Mouse (Mus musculus) embryo, embryonic 9.5 days (tissue): Measurements from ENCODE around the gene Ddx20.

Source experiments
- DNase-seq: peaks from one replicate; pipeline ENCODE4 v3.0.0-alpha.2; 2017; ENCODE audit errors: extremely low spot score

Gene Ddx20

GRCm38 (mm10) chr3:105666996-105667523 is 20.3 kb downstream of the Ddx20 start:
- DNase-seq, result no peak

DNA sequence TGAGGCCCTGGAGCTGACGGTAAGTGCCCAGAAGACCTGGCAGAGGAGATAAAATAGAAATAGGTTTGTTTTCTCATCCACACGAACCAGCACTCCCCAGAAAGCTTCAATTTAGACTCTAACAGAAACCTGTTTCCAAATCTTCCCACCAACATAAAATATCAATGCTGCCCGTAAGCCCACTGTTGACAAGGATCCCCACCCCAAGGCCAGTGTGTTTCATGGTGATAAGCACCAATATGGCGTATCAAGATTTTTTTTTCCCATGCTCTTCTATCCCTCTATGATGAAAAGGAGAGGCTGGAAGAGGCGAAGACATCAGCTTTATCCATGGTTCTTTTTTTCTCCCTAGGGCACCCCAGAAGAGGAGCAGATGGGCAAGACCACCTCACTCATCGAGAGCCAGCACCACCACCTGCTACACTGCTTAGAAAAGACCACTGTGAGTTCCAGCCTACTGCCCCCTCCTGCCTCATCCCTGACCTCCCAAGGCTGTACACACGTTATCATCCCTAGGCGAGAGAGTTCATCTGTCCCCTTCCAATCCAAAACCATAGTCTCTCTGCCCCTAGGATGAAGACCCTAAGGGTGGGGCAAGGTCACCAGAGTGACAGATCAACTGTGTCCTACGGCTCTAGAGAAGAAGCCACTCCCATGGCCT is 22.1 kb downstream of the Ddx20 start:
- no peak for DNase-seq

DNA sequence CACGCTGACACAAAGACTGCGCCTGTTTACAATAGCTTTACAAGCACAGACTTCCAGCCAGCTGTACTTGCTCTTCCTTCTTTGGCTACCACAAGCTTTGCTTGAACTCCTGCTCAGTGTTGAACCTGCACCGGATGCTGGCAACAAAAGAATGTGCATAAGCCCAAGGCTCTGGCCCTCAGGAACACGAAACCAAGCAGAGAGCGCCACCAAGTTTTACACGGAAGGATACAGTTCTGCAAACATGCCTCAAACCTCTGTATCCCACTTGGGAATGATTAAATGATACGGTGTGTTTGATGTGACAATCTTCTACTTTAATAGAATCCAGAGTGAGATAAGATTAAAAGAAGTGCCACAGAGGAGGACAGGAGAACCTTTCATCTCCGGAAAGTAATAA is 24.3 kb downstream of the Ddx20 start:
- no peak for DNase-seq

DNA sequence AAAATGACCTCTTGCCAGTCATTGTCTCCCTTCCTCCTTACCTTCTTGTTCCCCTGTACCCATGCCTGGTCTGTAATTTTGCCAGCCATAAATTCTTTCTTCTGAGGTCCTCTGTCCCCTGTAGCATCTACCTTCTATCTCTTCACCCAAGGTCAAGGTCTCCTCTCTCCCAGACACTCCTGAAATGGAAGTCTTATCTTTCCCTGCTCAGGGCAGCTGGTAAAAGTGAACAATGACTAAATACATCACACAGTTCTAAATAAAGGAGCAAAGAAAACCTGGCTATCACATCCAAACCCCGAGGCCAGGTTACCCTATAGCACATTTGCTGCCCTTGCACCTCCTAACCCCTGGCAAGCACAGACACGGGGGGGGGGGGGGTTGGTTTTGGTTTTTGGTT is 26.8 kb downstream of the Ddx20 start:
- DNase-seq, result no peak

- no peak for DNase-seq
Measured at GRCm38 (mm10) chr3:105655031-105655585, 32.3 kb downstream of the Ddx20 start.

GRCm38 (mm10) chr3:105653544-105654380 is 33.6 kb downstream of the Ddx20 start:
- DNase-seq, result no peak

DNA sequence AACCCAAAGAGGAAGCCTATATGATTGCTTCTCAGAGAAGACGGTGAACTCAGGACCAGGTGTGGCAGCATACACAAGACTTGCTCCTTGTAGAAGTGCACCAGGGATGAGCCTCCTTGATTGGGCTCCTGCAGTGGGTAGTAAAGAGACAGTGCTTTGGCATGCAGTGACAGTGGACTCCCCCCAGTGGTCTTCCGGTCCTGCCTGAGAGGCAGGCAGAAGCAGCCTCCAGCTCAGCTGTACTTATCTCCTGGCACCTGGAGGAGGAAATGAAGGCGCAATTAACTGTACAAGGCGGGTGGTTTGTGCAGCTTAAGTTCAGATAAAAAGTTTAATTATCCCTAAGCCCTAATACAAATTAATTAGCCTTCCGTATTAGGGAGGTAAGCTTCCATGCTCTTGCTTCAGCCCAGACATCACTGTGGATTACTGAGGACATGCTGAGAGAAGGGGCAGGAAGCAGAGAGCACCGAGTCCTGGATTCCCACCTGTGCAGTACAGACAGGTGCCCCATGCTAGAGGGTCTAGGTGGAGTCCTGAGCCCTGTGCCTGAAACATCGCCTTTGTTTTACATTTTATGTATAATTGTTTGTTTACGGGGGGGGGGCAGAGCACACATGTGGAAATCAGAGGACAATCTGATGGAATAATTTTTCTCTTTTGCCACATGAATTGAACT is 38.3 kb downstream of the Ddx20 start:
- no peak for DNase-seq

DNA sequence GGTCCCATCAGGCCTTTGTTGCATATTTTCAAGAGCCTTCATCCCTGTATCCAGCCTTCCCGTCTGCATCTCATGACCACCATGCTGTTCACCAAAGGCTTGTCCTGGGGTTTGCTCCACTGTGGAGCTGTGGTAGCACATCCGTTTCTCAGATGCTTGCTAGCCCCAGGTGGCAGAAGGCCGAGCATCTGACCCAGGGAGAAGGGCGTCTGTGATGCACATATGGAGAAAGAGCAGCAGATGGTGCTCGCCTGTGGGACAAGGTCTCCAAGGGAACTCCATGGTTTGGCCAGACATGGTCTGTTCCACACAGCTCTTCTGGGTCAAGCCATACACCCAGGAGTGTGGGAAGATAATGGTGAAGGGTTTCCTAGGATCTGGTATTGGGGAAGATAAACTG is 43.8 kb downstream of the Ddx20 start:
- no peak for DNase-seq

- DNase-seq, result no peak
Measured at GRCm38 (mm10) chr3:105642186-105642585, 45.2 kb downstream of the Ddx20 start.

DNA sequence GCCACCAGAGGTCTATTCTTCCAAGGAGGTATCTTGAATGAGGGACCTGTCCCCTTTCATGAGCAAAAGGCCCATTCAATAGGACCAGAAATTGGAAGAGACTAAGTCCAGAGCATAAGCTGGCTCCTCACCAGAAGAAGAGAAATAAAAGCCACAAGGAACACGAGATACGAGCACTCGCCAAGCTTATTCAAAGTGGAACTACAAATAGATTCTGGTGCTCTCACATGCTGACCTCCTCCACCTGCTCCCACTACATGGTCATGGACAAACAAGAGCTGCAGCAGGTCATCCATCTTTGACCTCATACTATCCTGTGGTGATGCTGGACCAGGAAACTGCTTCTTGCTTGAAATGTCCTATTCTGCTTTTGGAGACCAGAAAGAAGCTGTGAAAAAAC is 54.4 kb downstream of the Ddx20 start:
- no peak for DNase-seq

- DNase-seq, result no peak
Measured at GRCm38 (mm10) chr3:105632296-105632695, 55.1 kb downstream of the Ddx20 start.
